In the genomic region with DNA sequence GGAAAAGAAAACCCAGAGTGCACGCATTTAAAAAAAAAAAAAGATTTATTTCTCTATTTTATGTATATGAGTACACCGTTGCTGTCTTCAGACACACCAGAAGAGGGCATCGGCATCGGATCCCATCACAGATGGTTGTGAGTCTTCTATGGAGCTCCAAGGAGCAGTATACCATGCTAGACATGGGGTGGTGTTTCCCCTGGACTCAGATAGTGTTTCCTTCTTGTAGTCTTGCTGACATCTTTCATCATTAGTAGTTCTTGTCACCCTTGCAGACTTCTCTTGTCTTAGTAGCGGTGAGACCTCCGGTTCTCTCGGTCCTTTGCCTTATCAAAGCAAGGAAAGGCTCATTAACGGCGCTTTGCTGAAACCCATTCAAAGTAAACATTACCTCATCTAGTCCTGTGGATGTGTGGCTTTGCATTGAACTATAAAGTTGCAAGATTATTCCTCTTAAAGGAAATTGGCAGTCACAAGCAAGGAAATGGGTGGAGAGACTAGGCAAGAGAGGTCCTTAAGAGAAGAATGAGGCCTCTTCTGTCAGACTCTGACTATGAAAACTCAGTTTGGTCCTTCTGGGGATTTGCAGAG, we compare ENCODE assay signal across 10 mouse cellular contexts. TPM values are rescaled to one million over a fixed set of nuclear protein-coding genes. Genes with fewer than 3 reads are reported as not detected.
DNase-seq lines count a peak whose midpoint lies in the region; ATAC-seq and TF ChIP-seq lines count a peak whose summit lies in the region.
"Had no signal": no experiment of that assay in that cellular context is flagged by ENCODE, and none has a peak within 500 bp of the region (broad histone marks: within the 10 kb centered on the region; RNA-seq: fewer than 3 reads in every experiment).

No protein-coding gene starts in this region.

- peak; percentile 16 for DNase-seq in cerebellum, postnatal 10 days
- DNase-seq in cerebellum, postnatal 14 days: no peak
- DNase-seq in kidney, postnatal 0 days (ENCODE audit: low spot score): peak; percentile 7
- peak; percentile 49 for DNase-seq in forebrain, postnatal 0 days
- DNase-seq in right cerebral cortex, postnatal 4 days: no peak
- no peak for DNase-seq in left cerebral cortex, postnatal 10 days (ENCODE audit: extremely low spot score in 1 of 2, low spot score in 2 of 2)
- DNase-seq: layer of hippocampus, postnatal 36 days had no signal

- no peaks in the 10 kb centered on the region for H3K36me3 ChIP-seq in kidney, postnatal 0 days (ENCODE audit: insufficient read depth, low read length)
- H3K36me3 ChIP-seq in kidney, embryonic 16.5 days (ENCODE audit: insufficient read depth, low read length): no peaks in the 10 kb centered on the region
- no peaks in the 10 kb centered on the region for H3K36me3 ChIP-seq in forebrain, postnatal 0 days (ENCODE audit: insufficient read depth)
- no peaks in the 10 kb centered on the region for H3K36me3 ChIP-seq in midbrain, embryonic 16.5 days (ENCODE audit: control insufficient read depth, insufficient read depth, low read length)

- H3K9ac ChIP-seq in kidney, postnatal 0 days (ENCODE audit: low read depth, low read length): no peak overlapping the region
- H3K9ac ChIP-seq in kidney, embryonic 16.5 days (replicated peaks; ENCODE audit: low read length): no peak overlapping the region
- no peak overlapping the region for H3K9ac ChIP-seq in forebrain, postnatal 0 days
- H3K9ac ChIP-seq in midbrain, embryonic 16.5 days (ENCODE audit: low read depth, low read length): 0 out of 2 replicates have a peak overlapping the region, but pooled peaks have one; percentile 1

- peak; percentile 36; the same call in 1 of the 2 replicates for TF ChIP-seq CTCF in kidney, postnatal 0 days (IDR thresholded peaks at IDR 0.05; ENCODE audit: low read depth)
- TF ChIP-seq CTCF in forebrain, postnatal 0 days (IDR thresholded peaks at IDR 0.05; ENCODE audit: low read depth): peak; percentile 39

- ATAC-seq in kidney, postnatal 0 days (replicated peaks; ENCODE audit: low FRiP score, low read depth): no peak
- no peak for ATAC-seq in kidney, embryonic 16.5 days (ENCODE audit: low FRiP score, low TSS enrichment)
- ATAC-seq in forebrain, postnatal 0 days: peak; percentile 71
- no peak for ATAC-seq in midbrain, embryonic 16.5 days

- no peaks in the 10 kb centered on the region for H3K4me1 ChIP-seq in kidney, postnatal 0 days (replicated peaks; ENCODE audit: insufficient read depth, low read length)
- H3K4me1 ChIP-seq in kidney, embryonic 16.5 days (ENCODE audit: insufficient read depth, low read length): peaks cover 6% of the 10 kb centered on the region; the same call in 1 of the 2 replicates
- no peaks in the 10 kb centered on the region for H3K4me1 ChIP-seq in forebrain, postnatal 0 days (ENCODE audit: insufficient read depth)
- H3K4me1 ChIP-seq in midbrain, embryonic 16.5 days (ENCODE audit: control insufficient read depth, insufficient read depth, low read length): peaks cover 3% of the 10 kb centered on the region; the same call in 1 of the 2 replicates

- H3K4me3 ChIP-seq in kidney, postnatal 0 days (replicated peaks; ENCODE audit: low read depth, low read length): no peak overlapping the region
- H3K4me3 ChIP-seq in kidney, embryonic 16.5 days (ENCODE audit: low read length): no peak overlapping the region
- H3K4me3 ChIP-seq in forebrain, postnatal 0 days (ENCODE audit: low read depth, low read length): peak overlapping the region; percentile 24
- no peak overlapping the region for H3K4me3 ChIP-seq in midbrain, embryonic 16.5 days (ENCODE audit: low read depth, low read length)

- H3K27ac ChIP-seq in kidney, postnatal 0 days: no peak overlapping the region
- no peak overlapping the region for H3K27ac ChIP-seq in kidney, embryonic 16.5 days (ENCODE audit: low read length)
- no peak overlapping the region for H3K27ac ChIP-seq in forebrain, postnatal 0 days (ENCODE audit: low read depth, low read length)
- H3K27ac ChIP-seq in midbrain, embryonic 16.5 days (ENCODE audit: low read length): peak overlapping the region; percentile 12; the same call in 1 of the 2 replicates

- whole genome bisulfite sequencing in kidney, postnatal 0 days: 45% methylated on average over 9 of the region's 9 CpGs
- 43% methylated on average over 9 of the region's 9 CpGs for WGBS in kidney, embryonic 16.5 days
- 59% methylated on average over 9 of the region's 9 CpGs for WGBS in forebrain, postnatal 0 days
- WGBS in midbrain, embryonic 16.5 days: 86% methylated on average over 9 of the region's 9 CpGs

- intact Hi-C loops in left cerebral cortex, postnatal 10 days (cut with DNase I): loop anchor here (2.0 kb wide), 2 partner anchors 182 to 306 kb away; no protein-coding TSS in a partner anchor

- H3K4me2 ChIP-seq in kidney, postnatal 0 days (ENCODE audit: low read length): no peak overlapping the region; the same call in 1 of the 2 replicates
- no peak overlapping the region for H3K4me2 ChIP-seq in kidney, embryonic 16.5 days (replicated peaks; ENCODE audit: low read depth, low read length)
- peak overlapping the region; percentile 42 for H3K4me2 ChIP-seq in forebrain, postnatal 0 days (ENCODE audit: low read depth)
- peak overlapping the region; percentile 48 for H3K4me2 ChIP-seq in midbrain, embryonic 16.5 days (ENCODE audit: low read length)

- H3K27me3 ChIP-seq in kidney, postnatal 0 days (ENCODE audit: insufficient read depth, low read length): no peaks in the 10 kb centered on the region
- H3K27me3 ChIP-seq in kidney, embryonic 16.5 days (ENCODE audit: insufficient read depth, low read length): no peaks in the 10 kb centered on the region
- no peaks in the 10 kb centered on the region for H3K27me3 ChIP-seq in forebrain, postnatal 0 days (ENCODE audit: insufficient read depth, low read length)
- H3K27me3 ChIP-seq in midbrain, embryonic 16.5 days (ENCODE audit: control insufficient read depth, insufficient read depth, low read depth, low read length): no peaks in the 10 kb centered on the region
- H3K27me3 ChIP-seq: Patski had no signal

- H3K9me3 ChIP-seq in kidney, postnatal 0 days (replicated peaks; ENCODE audit: low read length): no peaks in the 10 kb centered on the region
- H3K9me3 ChIP-seq in kidney, embryonic 16.5 days (ENCODE audit: low read length): no peaks in the 10 kb centered on the region
- no peaks in the 10 kb centered on the region for H3K9me3 ChIP-seq in forebrain, postnatal 0 days (ENCODE audit: low read length)
- 0 out of 2 replicates have a peak, but pooled peaks cover 4% of the 10 kb centered on the region for H3K9me3 ChIP-seq in midbrain, embryonic 16.5 days (replicated peaks; ENCODE audit: control insufficient read depth, low read length, poor library complexity, severe bottlenecking)

RNA-seq across cellular contexts. Expression of gene E2f7, which starts 50.1 kb away (rescaled TPM):
- 10.9 and 11.6 TPM in 2 replicates for polyA plus RNA-seq in kidney, postnatal 0 days (2015; fragmentation: Nextera tagmentation; extraction: Ambion mirVana)
- polyA plus RNA-seq in kidney, embryonic 16.5 days (2015; fragmentation: Nextera tagmentation; extraction: Ambion mirVana): 23.2 and 28.5 TPM in 2 replicates
- 3.2 and 3.5 TPM in 2 replicates for total RNA-seq in forebrain, postnatal 0 days (2014; rRNA removed)
- polyA plus RNA-seq in forebrain, postnatal 0 days (2015; fragmentation: Nextera tagmentation; extraction: Ambion mirVana): 2.3 and 3.4 TPM in 2 replicates
- 4.3 and 4.8 TPM in 2 replicates for polyA plus RNA-seq in midbrain, embryonic 16.5 days (2015; fragmentation: Nextera tagmentation; extraction: Ambion mirVana)
- total RNA-seq in left cerebral cortex, postnatal 10 days (2021): 1 to 10 TPM; 1.7 to 1.8 TPM

Comparison
In these comparisons a context has a peak if more than half of its experiments do, and no peak if none do; other contexts are left out.
1. DNase-seq: peak in cerebellum, postnatal 10 days (2 of 2), kidney, postnatal 0 days (single experiment) and forebrain, postnatal 0 days (single experiment); none in cerebellum, postnatal 14 days (0 of 2), right cerebral cortex, postnatal 4 days (single experiment) and left cerebral cortex, postnatal 10 days (0 of 2).
2. H3K4me2 ChIP-seq: peak in forebrain, postnatal 0 days (single experiment) and midbrain, embryonic 16.5 days (single experiment); none in kidney, postnatal 0 days (single experiment) and kidney, embryonic 16.5 days (single experiment).